Mouse (Mus musculus): ENCODE measurements around the gene Tlx1. TPM values are rescaled to one million over a fixed set of nuclear protein-coding genes. Genes with fewer than 3 reads are reported as not detected.

Gene Tlx1
- total RNA-seq, 2 experiments from 2014 or later = not detected

Other genes starting within 250 kb of the Tlx1 start
- 10 to 100 TPM; 31.8 to 32.2 TPM for gene Slf2, start 219.5 kb upstream of the Tlx1 start, total RNA-seq (2021)
- 10 to 100 TPM; 36.2 to 37.5 TPM for gene Sema4g, start 161.6 kb upstream of the Tlx1 start, total RNA-seq (2021)
- gene Twnk, start 145.0 kb upstream of the Tlx1 start, total RNA-seq (2021) = 10 to 100 TPM; 13.2 to 14.7 TPM
- gene Mrpl43, start 144.2 kb upstream of the Tlx1 start, total RNA-seq (2021) = 10 to 100 TPM; 41.2 to 44.6 TPM
- gene Lzts2, start 136.3 kb upstream of the Tlx1 start, total RNA-seq (2021) = 10 to 100 TPM; 28.9 to 31.6 TPM
- gene Pdzd7, start 105.0 kb upstream of the Tlx1 start, total RNA-seq (2021) = 1 to 10 TPM; 3.3 to 3.4 TPM
- 100 to 1,000 TPM; 111 to 115 TPM for gene Sfxn3, start 103.2 kb upstream of the Tlx1 start, total RNA-seq (2021)
- 1 to 10 TPM; 1.3 to 1.6 TPM for gene Kazald1, start 75.4 kb upstream of the Tlx1 start, total RNA-seq (2021)
- under 1 TPM in 1 of 2 experiments, not detected in 1; 0.13 TPM for gene Lbx1, start 85.1 kb downstream of the Tlx1 start, total RNA-seq (2021)
- 100 to 1,000 TPM in 1 of 2 experiments, 10 to 100 TPM in 1; 99.4 to 104 TPM for gene Btrc, start 213.1 kb downstream of the Tlx1 start, total RNA-seq (2021)

All from left cerebral cortex, postnatal 14 days (tissue).